Mouse (Mus musculus): ENCODE results near the gene Moxd2. TPM values are rescaled to one million over a fixed set of nuclear protein-coding genes. Genes with fewer than 3 reads are reported as not detected.

Moxd2 gene
- total RNA-seq (2015; ENCODE audit: low replicate concordance) = not detected in 2 replicates
- not detected in 2 replicates for total RNA-seq (2017; ENCODE audit: low replicate concordance)

- ATAC-seq (replicated peaks; ENCODE audit: low FRiP score, poor library complexity, severe bottlenecking) = no peak
Observed at GRCm38 (mm10) chr6:40887394-40887793, at the start of gene Moxd2. Moxd2 (minus strand) TSS chr6:40887494.

- ATAC-seq (replicated peaks; ENCODE audit: low FRiP score, poor library complexity, severe bottlenecking) = no peak
Observed at GRCm38 (mm10) chr6:40919954-40920353, 32.7 kb upstream of the Moxd2 start.

GRCm38 (mm10) chr6:40900287-40900686 is 13.0 kb upstream of the Moxd2 start, which contains the start of gene Prss58:
Prss58 (minus strand) TSS chr6:40900387.
- ATAC-seq (replicated peaks; ENCODE audit: low FRiP score, poor library complexity, severe bottlenecking) = no peak

- ATAC-seq (replicated peaks; ENCODE audit: low FRiP score, poor library complexity, severe bottlenecking) = no peak
Observed at GRCm38 (mm10) chr6:40894716-40895115, 7.4 kb upstream of the Moxd2 start.

GRCm38 (mm10) chr6:40893577-40893976 is 6.3 kb upstream of the Moxd2 start:
- ATAC-seq (replicated peaks; ENCODE audit: low FRiP score, poor library complexity, severe bottlenecking) = no peak

GRCm38 (mm10) chr6:40891754-40892153 is 4.5 kb upstream of the Moxd2 start:
- ATAC-seq (replicated peaks; ENCODE audit: low FRiP score, poor library complexity, severe bottlenecking) = no peak

GRCm38 (mm10) chr6:40890973-40891372 is 3.7 kb upstream of the Moxd2 start:
- no peak for ATAC-seq (replicated peaks; ENCODE audit: low FRiP score, poor library complexity, severe bottlenecking)

GRCm38 (mm10) chr6:40845283-40845682 is 42.0 kb downstream of the Moxd2 start:
- ATAC-seq (replicated peaks; ENCODE audit: low FRiP score, poor library complexity, severe bottlenecking) = no peak

Other genes with a start within 250 kb of the Moxd2 start
- gene Prss58, start 12.9 kb upstream of the Moxd2 start, total RNA-seq (2015; ENCODE audit: low replicate concordance) = not detected in 2 replicates
- gene Prss58, start 12.9 kb upstream of the Moxd2 start, total RNA-seq (2017; ENCODE audit: low replicate concordance) = not detected in 2 replicates
- not detected in 2 replicates for gene 1700074P13Rik, start 53.1 kb upstream of the Moxd2 start, total RNA-seq (2015; ENCODE audit: low replicate concordance)
- not detected in 2 replicates for gene 1700074P13Rik, start 53.1 kb upstream of the Moxd2 start, total RNA-seq (2017; ENCODE audit: low replicate concordance)
- gene Gm4744, start 64.4 kb upstream of the Moxd2 start, total RNA-seq (2015; ENCODE audit: low replicate concordance) = not detected in 2 replicates
- not detected in 2 replicates for gene Gm4744, start 64.4 kb upstream of the Moxd2 start, total RNA-seq (2017; ENCODE audit: low replicate concordance)
- gene 1810009J06Rik, start 77.3 kb upstream of the Moxd2 start, total RNA-seq (2015; ENCODE audit: low replicate concordance) = not detected in 2 replicates
- not detected in 2 replicates for gene 1810009J06Rik, start 77.3 kb upstream of the Moxd2 start, total RNA-seq (2017; ENCODE audit: low replicate concordance)
- not detected in 2 replicates for gene Gm2663, start 112.0 kb upstream of the Moxd2 start, total RNA-seq (2015; ENCODE audit: low replicate concordance)
- not detected in 2 replicates for gene Gm2663, start 112.0 kb upstream of the Moxd2 start, total RNA-seq (2017; ENCODE audit: low replicate concordance)
- gene 2210010C04Rik, start 148.0 kb upstream of the Moxd2 start, total RNA-seq (2015; ENCODE audit: low replicate concordance) = not detected in 2 replicates
- not detected in 2 replicates for gene 2210010C04Rik, start 148.0 kb upstream of the Moxd2 start, total RNA-seq (2017; ENCODE audit: low replicate concordance)